Mouse (Mus musculus) adipose tissue, adult 10 weeks (tissue): ENCODE measurements around the gene Wdr86. TPM values are rescaled to one million over a fixed set of nuclear protein-coding genes. Genes with fewer than 3 reads are reported as not detected.

ENCODE experiments used
- polyA plus RNA-seq: library from polyadenylated mRNA; stranded (reverse); fragments of 350-450 nt; fragmentation: Illumina TruSeq; extraction: RNeasy Lipid Tissue Mini Kit (QIAGEN cat#74804); gene quantifications from one replicate; pipeline ENCODE4 v1.2.3, GENCODE M21; 2014; ENCODE audit warnings: low read depth, low replicate concordance

Gene Wdr86
- polyA plus RNA-seq = 0.34 TPM

DNA sequence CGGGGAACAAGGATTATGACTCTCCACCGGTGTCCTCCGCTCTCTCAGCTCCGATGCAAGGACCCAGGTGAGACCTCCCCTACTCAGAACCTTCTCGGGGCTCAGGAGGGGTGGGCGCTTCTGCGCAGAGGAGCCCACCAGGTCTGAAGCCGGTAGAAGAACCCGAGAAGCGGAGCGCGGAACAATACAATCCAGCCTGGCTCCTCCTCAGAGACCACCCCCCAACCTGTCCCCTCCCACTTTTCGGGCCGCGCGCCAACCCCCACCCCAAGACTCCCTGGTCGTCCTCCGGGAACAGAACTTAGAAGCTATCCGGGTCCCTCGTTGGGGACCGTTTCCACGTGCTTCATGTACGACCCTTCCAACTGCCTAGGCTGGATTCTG lies at the start of gene Wdr86:
TSS of gene Wdr86 (minus strand) at position 240 of the 384 bp plus-strand sequence.

DNA sequence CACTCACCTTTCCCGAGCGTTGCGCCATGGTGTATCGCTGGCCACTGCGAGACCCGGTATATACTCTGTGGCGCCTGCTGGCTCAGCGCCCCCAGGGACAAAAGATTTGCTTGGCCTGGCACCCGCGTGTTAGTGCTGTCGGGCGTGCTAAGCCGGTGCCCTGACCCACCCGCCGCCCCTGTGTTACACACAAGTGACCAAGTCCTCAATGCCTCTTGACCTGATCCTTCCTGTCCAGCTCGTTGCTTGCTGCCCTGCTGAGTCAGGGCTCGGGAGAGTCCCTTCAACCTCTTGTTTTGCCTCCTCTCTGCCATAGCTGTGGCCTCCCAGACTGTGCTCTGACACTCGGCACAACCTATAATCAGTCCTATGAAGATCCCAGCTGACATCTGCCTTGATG lies 27.3 kb upstream of the Wdr86 start, which contains the start of gene Crygn:
TSS of gene Crygn (minus strand) at position 193 of the 400 bp plus-strand sequence.

DNA sequence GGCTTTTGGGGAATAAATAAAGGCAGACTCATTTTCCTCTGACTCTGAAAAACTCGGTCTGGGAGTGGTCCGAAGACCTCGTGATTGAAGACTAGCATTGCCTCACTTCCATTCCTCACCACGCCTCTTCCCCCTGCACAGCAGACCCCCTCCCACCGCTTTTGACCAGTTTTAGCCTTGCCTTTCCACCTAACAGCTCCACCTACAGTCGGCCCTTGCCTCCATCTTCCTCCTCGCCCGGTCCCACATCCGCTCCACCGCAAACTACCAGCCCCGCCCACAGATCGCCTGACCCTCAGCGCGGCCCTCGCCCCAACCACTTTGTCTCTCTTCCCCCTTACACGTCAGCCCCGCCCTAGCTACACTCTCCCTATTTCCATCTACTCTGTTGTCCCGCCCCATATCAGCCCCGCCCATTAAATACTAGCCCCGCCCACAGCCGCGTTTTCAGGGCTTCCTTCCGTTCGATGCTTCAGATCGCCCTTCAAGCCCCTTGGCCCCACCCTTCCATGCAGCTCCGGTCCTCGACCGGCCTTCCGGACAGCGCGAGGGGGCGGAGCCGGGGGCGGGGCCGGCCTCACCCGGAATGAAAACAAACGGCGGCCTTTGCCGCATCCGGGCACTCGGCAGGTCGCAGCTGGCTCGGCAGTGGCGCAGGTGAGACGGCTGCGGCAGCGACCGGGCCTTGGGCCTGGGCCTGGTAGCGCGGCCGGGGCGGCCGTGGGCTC lies 45.0 kb downstream of the Wdr86 start, which contains the start of gene Nub1:
TSS of gene Nub1 (plus strand) at position 167 of the 728 bp plus-strand sequence.

Other genes with a start within 250 kb of the Wdr86 start
- not detected for gene Gbx1, start 203.5 kb downstream of the Wdr86 start, polyA plus RNA-seq
- 0.91 TPM for gene Asb10, start 189.7 kb downstream of the Wdr86 start, polyA plus RNA-seq
- 1.3 TPM for gene 4931409K22Rik, start 173.9 kb downstream of the Wdr86 start, polyA plus RNA-seq
- gene Abcf2, start 153.3 kb downstream of the Wdr86 start, polyA plus RNA-seq = 38.6 TPM
- 41.2 TPM for gene Chpf2, start 144.0 kb downstream of the Wdr86 start, polyA plus RNA-seq
- 180 TPM for gene Smarcd3, start 106.3 kb downstream of the Wdr86 start, polyA plus RNA-seq
- gene Nub1, start 45.2 kb downstream of the Wdr86 start, polyA plus RNA-seq = 54.0 TPM
- 1.5 TPM for gene Crygn, start 27.3 kb upstream of the Wdr86 start, polyA plus RNA-seq
- 97.1 TPM for gene Rheb, start 111.9 kb upstream of the Wdr86 start, polyA plus RNA-seq